Mouse (Mus musculus) cerebellum, postnatal 14 days (tissue): Measurements from ENCODE around the gene Esrrg.

Experiments used
- DNase-seq, 2 experiments: peaks; one replicate each; pipeline ENCODE4 v3.0.0; 2021; ENCODE audit warnings: mixed read lengths in 2 of 2

Gene Esrrg

GRCm38 (mm10) chr1:187710434-187710948 lies 101.9 kb downstream of the Esrrg start:
- no peak for DNase-seq

- no peak for DNase-seq
These were observed 112.4 kb downstream of the Esrrg start for GRCm38 (mm10) chr1:187721035-187721434.

- no peak for DNase-seq
These were observed 113.4 kb downstream of the Esrrg start for GRCm38 (mm10) chr1:187722016-187722415.

- no peak for DNase-seq
These were observed 116.1 kb downstream of the Esrrg start for GRCm38 (mm10) chr1:187724651-187725050.

- no peak for DNase-seq
These were observed 116.8 kb downstream of the Esrrg start for GRCm38 (mm10) chr1:187725351-187725750.

- no peak for DNase-seq
These were observed 122.6 kb downstream of the Esrrg start for GRCm38 (mm10) chr1:187731171-187731570.

GRCm38 (mm10) chr1:187736507-187736906 lies 127.9 kb downstream of the Esrrg start:
- no peak for DNase-seq

- DNase-seq = no peak
These were observed 128.7 kb downstream of the Esrrg start for GRCm38 (mm10) chr1:187737296-187737695.

- no peak for DNase-seq
These were observed 131.9 kb downstream of the Esrrg start for GRCm38 (mm10) chr1:187740531-187740930.

GRCm38 (mm10) chr1:187741306-187741705 lies 132.7 kb downstream of the Esrrg start:
- DNase-seq = no peak

GRCm38 (mm10) chr1:187742071-187742470 lies 133.5 kb downstream of the Esrrg start:
- no peak for DNase-seq

GRCm38 (mm10) chr1:187749294-187749693 lies 140.7 kb downstream of the Esrrg start:
- DNase-seq = no peak

- no peak for DNase-seq
These were observed 141.3 kb downstream of the Esrrg start for GRCm38 (mm10) chr1:187749931-187750330.

GRCm38 (mm10) chr1:187755528-187755927 lies 146.9 kb downstream of the Esrrg start:
- DNase-seq = no peak

- no peak for DNase-seq
These were observed 149.4 kb downstream of the Esrrg start for GRCm38 (mm10) chr1:187757981-187758380.

- DNase-seq = no peak
These were observed 150.0 kb downstream of the Esrrg start for GRCm38 (mm10) chr1:187758546-187758945.

GRCm38 (mm10) chr1:187759536-187759935 lies 150.9 kb downstream of the Esrrg start:
- no peak for DNase-seq

- no peak for DNase-seq
These were observed 154.3 kb downstream of the Esrrg start for GRCm38 (mm10) chr1:187762641-187763450.

GRCm38 (mm10) chr1:187763451-187763755 lies 154.8 kb downstream of the Esrrg start:
- DNase-seq = no peak

- no peak for DNase-seq
These were observed 155.2 kb downstream of the Esrrg start for GRCm38 (mm10) chr1:187763821-187764220.

- no peak for DNase-seq
These were observed 157.0 kb downstream of the Esrrg start for GRCm38 (mm10) chr1:187765577-187765976.

GRCm38 (mm10) chr1:187767355-187767754 lies 158.8 kb downstream of the Esrrg start:
- no peak for DNase-seq

GRCm38 (mm10) chr1:187770234-187770633 lies 161.6 kb downstream of the Esrrg start:
- DNase-seq = no peak

GRCm38 (mm10) chr1:187771067-187771466 lies 162.5 kb downstream of the Esrrg start:
- no peak for DNase-seq
